Mouse (Mus musculus): ENCODE data around the gene Aph1a. TPM values are rescaled to one million over a fixed set of nuclear protein-coding genes. Genes with fewer than 3 reads are reported as not detected.

The Aph1a gene
- polyA plus RNA-seq, 1 experiment from 2014 or later: 36.1 TPM

- H3K4me1 ChIP-seq: peaks cover 19% of the 10 kb centered on the region
- H3K9me3 ChIP-seq: no peaks in the 10 kb centered on the region
- peak; percentile 73 for DNase-seq (ENCODE audit: low spot score)
- H3K27ac ChIP-seq (replicated peaks): peak overlapping the region; percentile 99
- H3K36me3 ChIP-seq (replicated peaks): peaks cover 28% of the 10 kb centered on the region
- under 1% methylated on average over 105 of the region's 105 CpGs for WGBS
- no peaks in the 10 kb centered on the region for H3K27me3 ChIP-seq (replicated peaks; ENCODE audit: low read depth, poor library complexity, severe bottlenecking)
- H3K4me3 ChIP-seq: peak overlapping the region; percentile 89
These were observed 36.1 kb downstream of the Aph1a start for GRCm38 (mm10) chr3:95929581-95930470.

DNA sequence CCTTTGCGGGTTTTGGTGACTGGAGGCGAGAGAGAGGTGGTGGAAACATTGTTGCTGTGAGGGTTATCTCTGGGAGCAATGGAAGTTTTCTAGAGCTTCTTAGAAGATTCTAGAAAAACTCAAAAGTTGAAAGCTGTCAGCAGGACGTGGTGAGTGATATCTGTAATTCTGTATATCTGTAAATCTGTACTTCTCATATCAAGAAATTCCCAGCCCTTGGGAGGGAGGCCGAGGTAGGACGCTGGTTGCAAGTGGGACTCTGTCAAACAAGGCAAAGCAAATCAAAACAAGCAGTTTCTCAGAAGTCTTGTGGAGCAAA, 36.7 kb downstream of the Aph1a start:
- Histone ChIP-seq H3K27ac (replicated peaks) (peak overlapping the region; percentile 99), H3K36me3 (replicated peaks) (peaks cover 34% of the 10 kb centered on the region), H3K9me3 (no peaks in the 10 kb centered on the region), H3K4me1 (peaks cover 19% of the 10 kb centered on the region), H3K27me3 (replicated peaks; ENCODE audit: low read depth, poor library complexity, severe bottlenecking) (no peaks in the 10 kb centered on the region), H3K4me3 (peak overlapping the region; percentile 89)
- DNase-seq (ENCODE audit: low spot score): peak; percentile 30
- 7% methylated on average over 5 of the region's 5 CpGs for WGBS

DNA sequence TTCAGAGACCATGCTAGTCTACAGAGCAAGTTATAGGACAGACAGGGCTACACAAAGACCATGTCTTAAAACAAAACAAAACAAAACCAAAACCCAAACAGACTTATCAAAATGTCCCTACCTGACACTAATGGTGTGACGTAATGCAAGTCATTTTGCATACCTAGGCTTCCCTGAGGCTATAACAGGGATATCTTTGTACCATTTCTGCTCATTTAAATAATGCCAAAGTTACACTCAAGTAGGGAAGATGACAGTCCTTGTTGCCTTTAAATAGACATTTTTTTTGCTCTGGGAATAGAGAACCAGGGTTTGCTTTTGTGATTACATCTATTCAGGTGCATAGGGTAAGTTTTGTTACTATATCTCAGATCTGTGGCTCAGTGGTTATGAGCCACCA, 37.7 kb downstream of the Aph1a start:
- no peaks in the 10 kb centered on the region for H3K27me3 ChIP-seq (replicated peaks; ENCODE audit: low read depth, poor library complexity, severe bottlenecking)
- no peaks in the 10 kb centered on the region for H3K9me3 ChIP-seq
- no peak for DNase-seq (ENCODE audit: low spot score)
- H3K36me3 ChIP-seq (replicated peaks): peaks cover 43% of the 10 kb centered on the region
- peak overlapping the region; percentile 89; the same call in 1 of the 2 replicates for H3K4me3 ChIP-seq
- 93% methylated on average over 1 of the region's 1 CpGs for WGBS
- H3K4me1 ChIP-seq: peaks cover 19% of the 10 kb centered on the region
- no peak overlapping the region for H3K27ac ChIP-seq (replicated peaks)

DNA sequence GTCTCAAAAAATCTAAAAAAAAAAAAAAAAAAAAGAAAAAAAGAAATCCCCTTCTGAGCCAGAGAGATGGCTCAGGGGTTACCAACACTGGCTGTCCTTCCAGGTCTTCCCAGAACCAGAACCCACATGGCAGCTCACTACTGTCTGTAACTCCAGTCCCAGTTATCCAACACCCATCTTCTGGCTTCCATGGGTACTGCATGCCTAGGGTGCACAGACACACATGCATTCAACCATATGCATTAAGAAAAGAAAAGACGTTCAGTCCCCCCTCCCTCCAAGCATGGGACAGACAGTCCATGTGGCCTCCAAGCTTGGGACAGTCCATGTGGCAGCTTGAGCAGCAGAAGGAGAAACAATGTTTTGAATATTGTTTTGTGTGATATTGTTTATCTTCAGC, 38.4 kb downstream of the Aph1a start:
- no peaks in the 10 kb centered on the region for H3K9me3 ChIP-seq
- H3K27me3 ChIP-seq (replicated peaks; ENCODE audit: low read depth, poor library complexity, severe bottlenecking): no peaks in the 10 kb centered on the region
- H3K27ac ChIP-seq (replicated peaks): no peak overlapping the region
- peaks cover 50% of the 10 kb centered on the region for H3K36me3 ChIP-seq (replicated peaks)
- DNase-seq (ENCODE audit: low spot score): no peak
- peaks cover 19% of the 10 kb centered on the region for H3K4me1 ChIP-seq
- 76% methylated on average over 1 of the region's 1 CpGs for WGBS
- peak overlapping the region; percentile 25; the same call in 1 of the 2 replicates for H3K4me3 ChIP-seq

DNA sequence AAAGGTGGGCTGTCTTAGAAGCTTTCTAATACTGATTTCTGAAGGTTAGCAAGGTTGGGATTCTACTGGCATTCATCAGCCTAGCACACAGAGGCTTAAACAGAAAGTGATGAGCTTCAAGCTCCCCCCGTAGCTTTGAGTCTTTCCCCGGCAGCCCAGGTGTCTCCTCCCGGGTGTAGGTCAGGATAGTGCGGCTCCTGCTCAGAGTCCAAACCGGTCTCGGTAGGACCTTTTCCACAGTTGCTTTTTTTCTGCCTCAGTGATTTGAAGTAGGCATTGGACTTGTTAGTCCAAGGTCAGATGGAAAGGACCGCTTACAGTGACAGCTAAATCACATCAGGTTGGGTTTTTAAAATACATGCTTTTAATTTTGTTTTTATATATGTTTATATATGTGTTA, 38.8 kb downstream of the Aph1a start:
- no peaks in the 10 kb centered on the region for H3K27me3 ChIP-seq (replicated peaks; ENCODE audit: low read depth, poor library complexity, severe bottlenecking)
- peaks cover 54% of the 10 kb centered on the region for H3K36me3 ChIP-seq (replicated peaks)
- peak overlapping the region; percentile 25; the same call in 1 of the 2 replicates for H3K4me3 ChIP-seq
- H3K4me1 ChIP-seq: peaks cover 19% of the 10 kb centered on the region
- no peaks in the 10 kb centered on the region for H3K9me3 ChIP-seq
- no peak for DNase-seq (ENCODE audit: low spot score)
- WGBS: 94% methylated on average over 7 of the region's 7 CpGs
- no peak overlapping the region for H3K27ac ChIP-seq (replicated peaks)

DNA sequence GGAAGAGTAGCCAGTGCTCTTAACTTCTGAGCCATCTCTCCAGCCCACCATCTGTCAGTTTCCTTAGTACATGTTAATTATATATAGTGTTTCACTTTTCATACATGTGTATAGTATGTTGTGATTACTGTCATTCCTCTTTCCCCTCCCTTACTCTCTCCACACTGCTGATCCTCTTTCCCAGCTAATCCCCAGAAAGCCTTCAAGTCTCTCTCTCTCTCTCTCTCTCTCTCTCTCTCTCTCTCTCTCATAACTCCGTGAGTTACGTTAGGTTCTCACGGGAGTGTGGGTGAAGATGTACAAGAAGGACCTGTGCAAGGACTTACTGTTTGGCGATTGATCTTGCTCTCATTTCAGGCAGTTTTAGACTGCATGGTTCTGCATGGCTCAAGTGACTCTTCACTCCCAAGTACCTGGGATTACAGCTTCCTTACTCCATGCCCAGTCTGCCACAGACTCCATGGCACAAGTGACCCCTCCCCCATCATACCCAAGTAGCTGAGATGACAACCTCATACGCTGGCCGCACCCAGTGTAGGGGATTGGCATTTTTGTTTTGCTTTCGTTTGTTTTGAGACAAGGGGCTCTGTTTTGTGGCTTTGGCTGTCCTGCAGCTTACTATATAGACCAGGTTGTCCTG, 39.5 kb downstream of the Aph1a start:
- Histone ChIP-seq H3K9me3 (no peaks in the 10 kb centered on the region), H3K4me1 (peaks cover 19% of the 10 kb centered on the region), H3K27me3 (replicated peaks; ENCODE audit: low read depth, poor library complexity, severe bottlenecking) (no peaks in the 10 kb centered on the region), H3K27ac (replicated peaks) (no peak overlapping the region), H3K4me3 (peak overlapping the region; percentile 18; the same call in 1 of the 2 replicates), H3K36me3 (replicated peaks) (peaks cover 61% of the 10 kb centered on the region)
- DNase-seq (ENCODE audit: low spot score): no peak
- WGBS: 95% methylated on average over 7 of the region's 7 CpGs

GRCm38 (mm10) chr3:95934448-95934847, 40.7 kb downstream of the Aph1a start:
- Histone ChIP-seq H3K4me3 (no peak overlapping the region), H3K36me3 (replicated peaks) (peaks cover 73% of the 10 kb centered on the region), H3K4me1 (peaks cover 19% of the 10 kb centered on the region), H3K9me3 (no peaks in the 10 kb centered on the region), H3K27me3 (replicated peaks; ENCODE audit: low read depth, poor library complexity, severe bottlenecking) (no peaks in the 10 kb centered on the region), H3K27ac (replicated peaks) (no peak overlapping the region)
- 94% methylated on average over 1 of the region's 1 CpGs for WGBS
- no peak for DNase-seq (ENCODE audit: low spot score)

- Histone ChIP-seq H3K27me3 (replicated peaks; ENCODE audit: low read depth, poor library complexity, severe bottlenecking) (no peaks in the 10 kb centered on the region), H3K4me3 (no peak overlapping the region), H3K27ac (replicated peaks) (no peak overlapping the region), H3K36me3 (replicated peaks) (peaks cover 99% of the 10 kb centered on the region), H3K4me1 (no peaks in the 10 kb centered on the region), H3K9me3 (no peaks in the 10 kb centered on the region)
- no peak for DNase-seq (ENCODE audit: low spot score)
- WGBS: 98% methylated on average over 8 of the region's 8 CpGs
These were observed 44.4 kb downstream of the Aph1a start for GRCm38 (mm10) chr3:95938217-95938616.

DNA sequence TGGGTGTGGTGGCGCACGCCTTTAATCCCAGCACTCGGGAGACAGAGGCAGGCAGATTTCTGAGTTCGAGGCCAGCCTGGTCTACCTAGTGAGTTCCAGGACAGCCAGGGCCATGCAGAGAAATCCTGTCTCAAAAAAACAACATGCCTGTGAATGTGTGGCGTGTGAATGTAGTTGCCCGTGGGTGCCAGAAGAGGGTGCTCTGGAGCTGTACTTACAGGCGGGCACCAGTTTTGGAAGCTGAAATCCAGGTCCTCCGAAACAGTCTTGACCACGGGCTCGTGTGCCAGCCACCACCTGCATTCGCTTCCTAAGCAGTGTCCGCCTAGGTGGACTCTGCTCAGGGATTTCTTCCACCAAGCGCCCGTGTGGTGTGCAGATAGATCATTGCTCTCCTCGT, 45.1 kb downstream of the Aph1a start:
- no peaks in the 10 kb centered on the region for H3K4me1 ChIP-seq
- H3K9me3 ChIP-seq: no peaks in the 10 kb centered on the region
- no peak overlapping the region for H3K4me3 ChIP-seq
- no peak overlapping the region for H3K27ac ChIP-seq (replicated peaks)
- peaks cover 99% of the 10 kb centered on the region for H3K36me3 ChIP-seq (replicated peaks)
- no peaks in the 10 kb centered on the region for H3K27me3 ChIP-seq (replicated peaks; ENCODE audit: low read depth, poor library complexity, severe bottlenecking)
- peak; percentile 21 for DNase-seq (ENCODE audit: low spot score)
- WGBS: 91% methylated on average over 15 of the region's 15 CpGs

- Histone ChIP-seq H3K4me3 (no peak overlapping the region), H3K27ac (replicated peaks) (no peak overlapping the region), H3K4me1 (no peaks in the 10 kb centered on the region), H3K9me3 (no peaks in the 10 kb centered on the region), H3K36me3 (replicated peaks) (peaks cover 100% of the 10 kb centered on the region), H3K27me3 (replicated peaks; ENCODE audit: low read depth, poor library complexity, severe bottlenecking) (no peaks in the 10 kb centered on the region)
- DNase-seq (ENCODE audit: low spot score): no peak
- WGBS: 89% methylated on average over 6 of the region's 6 CpGs
These were observed 49.0 kb downstream of the Aph1a start for GRCm38 (mm10) chr3:95942749-95943148.

DNA sequence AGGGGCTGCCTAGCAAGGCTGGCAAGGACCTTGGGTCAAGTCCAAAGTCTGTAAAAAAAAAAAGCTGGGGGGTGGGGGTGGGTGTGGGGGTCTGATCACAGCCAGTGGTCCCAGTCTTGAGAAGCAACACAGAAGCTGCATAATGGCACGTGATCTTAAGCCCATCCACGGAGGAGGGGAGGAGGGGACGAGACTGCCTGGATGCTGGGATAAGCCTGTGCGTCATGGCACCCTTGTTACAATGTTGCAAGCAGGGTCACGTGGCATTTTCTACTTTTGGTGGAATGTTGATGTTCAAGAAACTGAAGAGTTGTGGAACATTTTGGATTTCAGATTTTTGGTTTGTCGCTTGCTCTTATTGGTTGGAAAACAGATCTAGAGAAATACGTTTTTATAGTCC, 49.5 kb downstream of the Aph1a start:
- peaks cover 99% of the 10 kb centered on the region for H3K36me3 ChIP-seq (replicated peaks)
- DNase-seq (ENCODE audit: low spot score): no peak
- H3K4me1 ChIP-seq: no peaks in the 10 kb centered on the region
- no peaks in the 10 kb centered on the region for H3K27me3 ChIP-seq (replicated peaks; ENCODE audit: low read depth, poor library complexity, severe bottlenecking)
- no peaks in the 10 kb centered on the region for H3K9me3 ChIP-seq
- no peak overlapping the region for H3K27ac ChIP-seq (replicated peaks)
- WGBS: 94% methylated on average over 7 of the region's 7 CpGs
- no peak overlapping the region for H3K4me3 ChIP-seq

DNA sequence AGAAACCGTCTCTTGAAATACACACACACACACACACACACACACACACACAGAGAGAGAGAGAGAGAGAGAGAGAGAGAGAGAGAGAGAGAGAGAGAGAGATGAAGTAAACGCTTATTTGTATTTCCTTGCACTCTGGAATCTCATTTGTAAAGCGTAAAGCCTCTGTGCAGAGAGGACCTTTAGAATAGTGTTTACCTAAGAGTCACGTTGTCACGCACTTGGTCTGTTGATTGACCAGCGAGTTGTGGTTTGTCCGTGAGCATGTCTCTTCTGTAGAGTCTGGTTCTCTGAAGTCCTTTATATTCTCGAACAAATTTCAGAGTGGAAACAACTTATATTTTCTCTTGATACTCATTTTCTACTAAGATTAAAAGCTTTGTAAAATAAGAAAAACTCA, 51.0 kb downstream of the Aph1a start:
- WGBS: 93% methylated on average over 8 of the region's 8 CpGs
- H3K4me3 ChIP-seq: no peak overlapping the region
- H3K27ac ChIP-seq (replicated peaks): no peak overlapping the region
- no peaks in the 10 kb centered on the region for H3K9me3 ChIP-seq
- peaks cover 96% of the 10 kb centered on the region for H3K36me3 ChIP-seq (replicated peaks)
- no peaks in the 10 kb centered on the region for H3K27me3 ChIP-seq (replicated peaks; ENCODE audit: low read depth, poor library complexity, severe bottlenecking)
- DNase-seq (ENCODE audit: low spot score): no peak
- H3K4me1 ChIP-seq: no peaks in the 10 kb centered on the region

DNA sequence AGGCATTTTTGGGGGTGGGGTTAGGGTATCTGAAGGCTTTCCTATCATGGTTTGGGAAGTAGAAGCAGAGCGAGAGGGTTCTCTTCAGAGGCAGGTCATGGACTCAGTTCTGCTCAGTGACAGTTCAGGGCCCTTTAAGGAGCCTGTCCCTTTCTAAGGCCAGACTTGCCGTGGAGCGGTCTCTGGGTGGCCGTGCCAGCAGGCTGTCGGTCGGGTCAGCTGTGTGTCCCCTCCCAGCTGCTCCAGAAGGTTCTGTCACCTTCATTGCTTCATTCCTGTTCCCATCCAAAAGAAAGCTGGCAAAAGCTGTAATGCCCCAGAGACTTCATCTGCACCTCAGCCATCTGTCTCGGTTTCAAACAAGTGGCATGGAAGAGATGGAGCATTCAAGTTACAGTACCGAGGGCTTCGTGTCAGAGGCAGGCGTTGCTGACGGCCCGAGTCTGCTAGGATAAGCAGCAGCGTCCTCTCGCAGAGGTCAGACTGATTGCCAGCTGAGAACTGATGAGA, 52.0 kb downstream of the Aph1a start:
- no peak for DNase-seq (ENCODE audit: low spot score)
- Histone ChIP-seq H3K36me3 (replicated peaks) (peaks cover 85% of the 10 kb centered on the region), H3K4me3 (no peak overlapping the region), H3K27ac (replicated peaks) (no peak overlapping the region), H3K9me3 (no peaks in the 10 kb centered on the region), H3K27me3 (replicated peaks; ENCODE audit: low read depth, poor library complexity, severe bottlenecking) (no peaks in the 10 kb centered on the region), H3K4me1 (no peaks in the 10 kb centered on the region)
- 89% methylated on average over 14 of the region's 14 CpGs for whole genome bisulfite sequencing
